Mouse (Mus musculus) gastrocnemius, adult 18-20 months (tissue): ENCODE measurements around the gene Mto1. TPM values are rescaled to one million over a fixed set of nuclear protein-coding genes. Genes with fewer than 3 reads are reported as not detected.
"Not testable (repeated sequence)": the region's sequence is repeated elsewhere in the genome, so short reads cannot be mapped to it uniquely, and the experiment has no call there.

Experiments
- DNase-seq: peaks from one replicate; pipeline ENCODE4 v3.0.0; 2021; ENCODE audit warnings: low spot score
- microRNA-seq: library from miRNA; unstranded; fragments of <30 nt; microRNA quantifications from one replicate; pipeline ENCODE4 v1.2.0, GENCODE M21; 2021
- total RNA-seq, 2 experiments: library from RNA; stranded (reverse); gene quantifications; 2 replicates each; pipeline ENCODE4 v1.2.3; 2021

Gene Mto1
- total RNA-seq, 2 experiments from 2014 or later: 18.1 to 18.3 TPM

DNA sequence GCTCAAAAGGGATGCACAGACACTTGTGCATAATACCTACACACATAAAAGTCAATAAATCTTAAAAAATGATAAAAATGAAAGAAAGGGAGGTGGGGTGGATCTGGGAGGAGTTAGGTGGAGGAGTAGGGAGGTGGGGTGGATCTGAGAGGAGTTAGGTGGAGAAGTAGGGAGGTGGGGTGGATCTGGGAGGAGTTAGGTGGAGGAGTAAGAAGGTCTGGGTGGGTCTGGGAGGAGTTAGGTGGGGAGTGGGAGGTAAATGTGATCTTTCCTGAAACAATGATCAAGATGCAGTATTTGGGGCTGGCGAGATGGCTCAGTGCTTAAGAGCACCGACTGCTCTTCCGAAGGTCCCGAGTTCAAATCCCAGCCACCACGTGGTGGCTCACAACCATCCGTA, 57.2 kb downstream of the Mto1 start:
- no peak for DNase-seq

DNA sequence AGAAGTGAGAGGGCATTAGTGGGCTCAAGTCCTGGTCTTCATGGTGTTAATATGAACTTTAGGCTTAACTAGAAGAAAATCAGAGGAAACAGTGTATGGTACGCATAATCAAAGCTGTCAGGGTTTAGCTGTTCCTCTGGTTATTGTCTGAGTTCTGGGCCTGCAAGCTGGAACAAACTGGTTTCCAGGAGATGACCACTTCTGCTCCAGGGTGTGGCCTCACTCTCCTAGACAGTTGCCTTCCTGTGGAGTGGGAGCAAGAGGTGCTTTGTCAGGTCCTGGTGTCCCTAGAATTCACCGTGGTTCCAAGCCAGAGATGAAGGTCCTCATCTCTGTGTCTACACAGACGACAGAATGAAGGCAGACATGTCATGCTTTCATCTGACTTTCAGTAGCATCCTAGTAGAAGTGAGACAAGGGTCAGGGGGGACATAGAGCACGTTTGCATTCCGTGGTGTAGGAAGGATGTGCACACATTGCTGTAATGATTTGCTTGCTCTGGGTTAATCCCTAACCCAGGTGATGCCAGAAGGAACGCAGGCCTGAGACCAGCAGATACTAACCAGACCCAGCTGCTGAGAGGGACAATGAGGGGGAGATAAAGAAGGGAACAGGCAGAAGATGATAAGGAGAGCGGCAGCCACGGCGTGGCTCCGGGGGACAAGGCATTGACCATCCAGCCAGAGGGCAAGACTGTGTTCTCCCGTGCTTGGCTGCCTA, 58.2 kb downstream of the Mto1 start:
- DNase-seq: no peak

DNA sequence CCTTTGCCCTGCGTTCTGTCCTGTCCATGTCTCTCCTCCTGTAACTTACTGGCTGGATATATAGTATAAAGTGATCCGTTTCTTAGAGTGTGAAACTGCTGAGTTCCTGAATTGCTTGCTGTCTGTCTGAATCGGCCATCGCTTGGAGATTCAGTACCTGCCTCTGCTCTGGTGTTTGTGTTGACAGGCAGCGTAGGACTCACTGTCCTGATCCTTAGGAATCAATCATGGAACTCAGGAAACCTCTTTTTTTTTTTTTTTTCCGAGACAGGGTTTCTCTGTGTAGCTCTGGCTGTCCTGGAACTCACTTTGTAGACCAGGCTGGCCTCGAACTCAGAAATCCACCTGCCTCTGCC, 58.7 kb downstream of the Mto1 start:
- no peak for DNase-seq

DNA sequence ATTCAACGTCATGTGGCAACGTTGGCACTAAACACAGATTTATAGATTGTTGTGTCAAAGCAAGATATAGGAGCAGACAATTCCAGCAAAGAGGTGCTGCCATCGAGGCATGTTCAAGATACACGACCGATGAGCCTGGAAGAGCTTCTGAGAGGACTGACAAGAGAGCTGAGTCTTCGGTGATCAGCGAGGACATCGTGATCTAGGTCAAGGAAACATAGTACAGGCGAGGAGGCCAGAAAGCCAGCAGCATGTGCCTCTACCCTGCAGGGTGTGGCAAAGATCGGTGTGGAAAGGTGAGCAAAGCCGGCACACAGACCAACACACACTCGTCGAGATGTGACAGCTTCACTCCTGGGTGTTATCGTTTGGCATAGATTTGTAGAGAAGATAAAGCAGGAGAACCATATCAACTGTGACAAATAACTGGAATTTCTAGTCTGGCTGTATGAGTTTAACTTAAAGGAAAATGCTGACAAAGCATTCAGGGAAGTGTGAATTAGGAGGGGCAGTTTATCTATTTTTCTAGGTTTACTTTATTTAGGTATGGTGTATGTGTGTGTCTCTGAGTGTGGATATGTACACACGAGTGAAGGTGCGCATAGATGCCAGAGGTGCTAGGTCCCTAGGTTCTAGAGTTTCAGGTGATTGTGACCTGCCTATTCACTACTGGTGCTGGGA, 60.2 kb downstream of the Mto1 start:
- no peak for DNase-seq

DNA sequence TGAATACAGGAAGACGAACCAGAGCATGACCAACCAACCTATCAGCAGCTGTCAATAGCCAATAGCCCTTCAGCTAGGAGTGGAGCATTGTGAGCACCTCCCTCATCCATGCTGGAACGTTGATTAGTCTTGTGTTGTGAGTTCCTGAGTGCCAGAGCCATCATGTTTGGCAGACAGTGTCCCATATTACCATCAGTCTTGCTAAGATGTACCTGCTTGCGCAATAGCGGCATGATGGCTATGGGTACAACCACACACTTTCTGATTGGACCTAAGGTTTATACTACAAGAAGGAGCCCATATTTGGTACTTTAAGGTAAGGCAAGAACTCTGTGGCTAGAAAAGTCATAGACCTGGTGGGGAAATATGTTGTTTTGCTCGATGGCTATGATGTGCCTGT, 63.7 kb downstream of the Mto1 start:
- no peak for DNase-seq

DNA sequence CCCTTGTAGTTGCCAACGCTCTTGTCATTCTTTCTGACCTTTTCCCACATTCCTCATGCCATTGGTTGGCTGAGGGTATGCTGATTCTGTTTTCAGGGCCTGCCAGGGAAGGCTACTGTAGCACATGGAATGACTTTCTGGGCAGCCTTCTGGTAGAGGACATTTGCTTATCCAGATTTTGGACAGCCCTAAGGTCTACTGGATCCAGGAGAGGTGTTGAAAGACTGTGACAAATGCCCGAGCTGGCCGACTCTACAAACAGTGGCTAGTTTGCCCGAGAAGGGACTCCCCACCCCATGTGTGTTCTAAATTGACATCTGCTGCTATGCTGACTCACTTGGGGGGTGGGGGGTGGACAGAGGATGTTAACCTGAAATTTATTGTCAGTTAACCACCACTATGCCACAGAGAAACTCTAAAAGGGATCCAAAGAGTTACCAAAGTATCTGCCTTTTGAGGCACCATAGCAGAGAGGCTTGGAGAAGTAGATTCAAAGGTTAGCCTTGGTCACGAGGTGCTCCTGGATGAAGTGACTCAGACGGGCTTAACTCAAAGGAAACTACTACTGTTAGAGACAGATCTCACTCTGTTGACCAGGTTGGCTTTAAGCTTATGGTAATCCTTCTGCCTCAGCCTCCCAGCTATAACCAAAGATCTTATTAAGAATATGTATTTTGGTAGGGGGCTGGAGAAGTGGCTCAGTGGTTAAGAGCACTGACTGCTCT, 65.9 kb downstream of the Mto1 start:
- no peak for DNase-seq

DNA sequence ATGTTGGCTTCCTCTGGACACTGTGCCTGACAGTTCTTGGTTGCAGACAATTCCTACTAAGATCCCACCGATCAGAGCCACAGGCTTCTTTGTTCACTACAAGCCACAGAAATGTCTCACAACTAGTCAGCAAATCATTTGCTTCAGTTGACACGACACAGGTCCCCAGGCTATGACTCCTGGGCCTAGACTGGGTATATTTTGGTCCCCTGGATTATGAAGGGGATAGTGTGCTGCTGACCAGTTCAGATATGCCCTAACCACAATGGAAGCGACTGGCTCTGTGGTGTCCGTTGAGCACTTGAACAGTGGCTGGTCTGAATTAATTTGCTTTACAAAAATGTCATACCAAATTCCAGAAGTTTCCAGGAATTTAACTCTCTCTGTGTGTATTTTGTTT, 66.7 kb downstream of the Mto1 start:
- no peak for DNase-seq

DNA sequence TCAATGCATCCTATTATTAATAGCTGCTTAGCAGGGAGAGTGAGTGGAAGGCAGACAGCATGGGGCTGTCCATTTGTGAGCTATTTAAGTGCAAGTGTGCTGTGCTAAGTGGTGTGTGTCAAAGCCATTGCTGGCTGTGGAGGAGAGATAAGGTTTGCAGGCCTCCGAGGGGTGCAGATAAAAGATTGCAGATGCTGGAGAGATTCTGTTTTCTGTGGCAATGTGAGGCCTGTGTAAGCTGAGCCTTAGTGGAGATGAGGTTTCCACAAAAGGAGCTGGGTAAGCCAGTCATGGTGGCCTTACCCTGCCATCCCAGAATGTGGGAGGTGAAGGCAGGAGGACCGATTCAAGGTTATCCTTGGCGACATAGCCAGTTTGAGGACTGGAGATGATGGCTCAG, 68.1 kb downstream of the Mto1 start:
- no peak for DNase-seq

DNA sequence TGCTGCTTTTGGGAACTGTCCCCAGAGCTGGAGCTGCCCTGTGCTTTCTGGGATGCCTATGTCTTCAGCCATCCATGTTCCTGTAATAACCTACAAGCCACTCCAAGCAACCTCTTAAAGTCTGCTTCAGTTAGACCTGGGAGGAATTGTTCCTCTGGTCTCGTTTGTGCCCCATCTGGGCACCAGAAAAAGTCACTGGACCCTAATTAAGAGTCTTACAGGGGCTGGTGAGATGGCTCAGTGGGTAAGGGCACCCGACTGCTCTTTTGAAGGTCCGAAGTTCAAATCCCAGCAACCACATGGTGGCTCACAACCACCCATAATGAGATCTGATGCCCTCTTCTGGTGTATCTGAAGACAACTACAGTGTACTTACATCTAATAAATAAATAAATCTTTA, 69.2 kb downstream of the Mto1 start:
- not testable (repeated sequence) for DNase-seq

DNA sequence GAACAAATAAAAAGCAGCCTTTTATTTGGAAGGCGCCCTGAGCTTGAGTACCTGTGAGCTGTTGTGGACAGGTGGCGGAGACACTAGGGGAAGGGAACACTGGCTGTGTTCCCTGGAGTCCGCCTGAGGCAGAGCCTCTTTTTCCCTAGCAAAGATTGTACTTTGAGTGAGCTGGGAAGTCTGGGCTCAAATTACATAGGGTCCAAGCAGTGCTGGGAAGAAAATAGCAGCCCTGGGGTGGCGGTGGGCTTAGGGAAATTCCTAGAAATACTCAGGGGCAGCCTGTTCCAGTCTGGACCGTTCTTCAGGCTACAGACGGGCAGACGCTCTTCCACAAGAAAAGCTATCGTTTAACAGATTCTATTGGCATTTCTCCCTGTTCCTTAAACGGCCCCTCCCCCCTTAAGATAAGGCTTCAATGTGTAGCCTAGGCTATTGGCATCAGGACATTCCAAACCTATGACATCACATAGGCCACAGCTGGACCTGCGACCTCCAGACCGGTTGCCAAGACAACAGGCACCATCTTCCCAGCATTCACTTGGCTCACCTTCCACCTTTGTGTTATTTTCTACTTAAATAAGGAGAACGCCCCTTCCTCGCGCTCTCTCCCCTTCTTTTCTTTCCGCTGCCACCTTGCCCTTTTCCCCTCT, 72.2 kb downstream of the Mto1 start:
- no peak for DNase-seq

DNA sequence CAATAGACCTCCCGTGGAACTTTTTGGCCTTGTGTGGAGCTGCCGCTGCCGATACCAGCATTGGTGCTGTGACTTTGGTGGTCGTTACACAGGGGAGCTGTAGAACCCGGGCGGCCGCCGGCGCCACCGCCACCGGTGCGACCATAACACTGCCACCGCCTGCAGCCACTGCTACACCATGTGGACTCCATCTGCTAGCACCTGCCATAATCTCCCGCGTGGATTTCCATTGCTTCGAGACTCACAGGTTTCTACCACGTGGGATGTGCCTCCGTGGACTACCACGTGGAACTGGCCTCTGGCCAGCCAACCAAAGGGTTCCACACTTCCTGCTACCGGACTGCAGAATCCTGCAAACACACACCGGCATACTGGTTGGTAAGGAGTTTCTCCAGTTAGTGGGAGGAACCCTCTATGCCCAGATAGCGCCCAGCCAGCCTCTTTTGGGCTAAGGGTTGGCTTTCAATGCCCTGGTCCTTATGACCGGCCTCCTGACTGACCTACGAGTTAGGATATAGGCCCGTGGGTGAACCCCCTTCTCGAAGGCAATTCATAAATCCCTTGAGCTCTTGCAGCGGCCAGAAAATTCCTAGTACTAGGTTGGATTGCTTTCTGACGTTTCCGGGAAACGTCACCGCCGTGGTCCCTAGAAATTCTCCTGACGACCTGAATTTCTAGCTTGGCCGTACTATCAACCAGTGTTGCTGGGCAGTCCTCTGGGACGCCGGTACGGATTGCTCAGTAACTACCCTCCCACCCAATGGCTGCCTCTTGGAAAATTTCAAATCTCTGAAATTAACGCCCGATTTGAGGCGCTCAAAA, 73.0 kb downstream of the Mto1 start:
- no peak for DNase-seq

DNA sequence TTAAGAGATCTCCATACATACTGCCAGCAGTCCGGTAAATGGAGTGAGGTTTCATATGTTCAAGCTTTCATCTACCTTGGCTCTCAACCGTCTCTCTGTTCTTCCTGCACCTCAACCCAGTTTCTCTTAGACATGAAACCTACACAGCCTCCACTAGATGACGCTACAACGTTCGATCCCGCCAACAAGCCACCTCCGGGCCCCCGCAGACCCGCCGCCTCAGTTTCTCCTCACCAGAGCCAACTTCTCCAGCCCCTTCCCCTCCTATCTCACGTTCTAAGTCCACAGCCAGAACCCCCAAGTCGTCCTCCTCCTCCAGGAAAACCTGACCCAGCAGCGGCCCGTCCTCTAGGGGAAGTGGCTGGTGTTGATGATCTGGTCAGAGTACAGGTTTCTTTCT, 73.7 kb downstream of the Mto1 start:
- DNase-seq: no peak

Small RNA genes within 50 kb of the gene (microRNA-seq; reads per million reads assigned to microRNA genes)
- gene Gm26377: not detected

Other genes starting within 250 kb of the Mto1 start
- not detected for gene Gsta1, start 217.6 kb upstream of the Mto1 start, total RNA-seq
- gene Gm3776, start 191.1 kb upstream of the Mto1 start, total RNA-seq: under 1 TPM in 1 of 2 experiments, not detected in 1; 0.32 TPM
- gene Gm10639, start 158.3 kb upstream of the Mto1 start, total RNA-seq: not detected
- gene Omt2a, start 133.4 kb upstream of the Mto1 start, total RNA-seq: not detected
- not detected for gene Omt2b, start 120.6 kb upstream of the Mto1 start, total RNA-seq
- gene Gsta2, start 92.4 kb upstream of the Mto1 start, total RNA-seq: 1 to 10 TPM in 1 of 2 experiments, under 1 TPM in 1; 0.71 to 1.0 TPM
- not detected for gene Dppa5a, start 80.0 kb upstream of the Mto1 start, total RNA-seq
- not detected for gene Ooep, start 69.5 kb upstream of the Mto1 start, total RNA-seq
- not detected for gene Ddx43, start 52.4 kb upstream of the Mto1 start, total RNA-seq
- under 1 TPM; 0.11 to 0.14 TPM for gene Cgas, start 5.0 kb upstream of the Mto1 start, total RNA-seq
- gene Gm17324, start 578 bp downstream of the Mto1 start, total RNA-seq: not detected
- 100 to 1,000 TPM; 424 to 467 TPM for gene Eef1a1, start 40.9 kb downstream of the Mto1 start, total RNA-seq
- 1 to 10 TPM; 2.8 to 3.2 TPM for gene Slc17a5, start 139.8 kb downstream of the Mto1 start, total RNA-seq
- gene Cd109, start 167.3 kb downstream of the Mto1 start, total RNA-seq: under 1 TPM; 0.27 to 0.74 TPM